Mouse (Mus musculus): Measurements from ENCODE around the gene Sema4a. TPM values are rescaled to one million over a fixed set of nuclear protein-coding genes. Genes with fewer than 3 reads are reported as not detected.

Sema4a gene
- total and polyA plus RNA-seq, 3 experiments, result 33.5 to 45.3 TPM; not detected in 1

DNA sequence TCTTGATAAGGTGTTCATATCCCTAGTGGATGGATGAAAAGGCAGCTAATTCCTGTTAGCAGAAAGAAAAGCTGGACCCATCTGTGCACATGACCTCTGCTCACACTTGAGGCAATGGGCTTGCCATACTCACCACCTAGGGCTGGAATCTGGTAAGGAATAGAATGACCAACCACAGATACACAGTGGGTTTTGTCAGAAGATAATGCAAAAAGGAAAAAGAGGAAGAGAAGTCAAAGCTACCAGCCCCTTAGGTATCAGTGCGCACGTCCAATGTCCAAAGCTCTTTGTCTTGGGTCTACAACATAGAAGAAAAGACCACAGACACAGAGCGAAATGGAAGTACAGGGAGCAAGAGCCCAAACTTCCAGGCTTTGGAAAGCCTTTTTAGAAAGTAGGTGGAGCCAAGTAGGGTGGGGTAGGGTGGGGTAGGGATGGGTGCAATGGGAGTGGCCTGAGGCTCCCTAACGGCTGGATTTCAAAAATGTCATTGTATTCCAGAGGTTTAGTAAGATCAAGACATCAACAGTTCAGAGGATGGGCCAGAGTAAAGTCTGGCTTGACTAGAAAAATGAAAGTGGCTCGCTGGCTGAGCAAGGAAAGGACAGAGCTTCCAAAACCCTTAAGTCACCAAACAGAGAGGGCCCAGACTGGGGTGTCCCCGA is 40.5 kb upstream of the Sema4a start (continued):
- TF ChIP-seq MEF2A (IDR thresholded peaks at IDR 0.05; ENCODE audit: extremely low read depth, insufficient replicate concordance, low read depth, low read length, poor library complexity, severe bottlenecking), result no peak
- TF ChIP-seq NELFE (IDR thresholded peaks at IDR 0.05; ENCODE audit: low read depth, low read length), result peak; percentile 57
- no peak for TF ChIP-seq JUND (IDR thresholded peaks at IDR 0.05; ENCODE audit: low read depth, low read length)
- no peak for TF ChIP-seq CHD1 (IDR thresholded peaks at IDR 0.05; ENCODE audit: low read depth, low read length)
- TF ChIP-seq ZNF384 (IDR thresholded peaks at IDR 0.05; ENCODE audit: low read depth, low read length), result no peak
- TF ChIP-seq CHD2 (IDR thresholded peaks at IDR 0.05; ENCODE audit: low read length), result no peak
- TF ChIP-seq USF1 (IDR thresholded peaks at IDR 0.05; ENCODE audit: low read depth, low read length), result no peak
- no peak; the same call in none of the 2 replicates for TF ChIP-seq TAL1 (IDR thresholded peaks at IDR 0.05; ENCODE audit: low read length)
- no peak for TF ChIP-seq ZC3H11A (IDR thresholded peaks at IDR 0.05; ENCODE audit: low read depth, low read length)
- no peak for TF ChIP-seq MAX (IDR thresholded peaks at IDR 0.05; ENCODE audit: low read length)
- TF ChIP-seq MAFK (IDR thresholded peaks at IDR 0.05; ENCODE audit: borderline replicate concordance, low read depth, low read length), result no peak
- no peak for TF ChIP-seq SMC3 (IDR thresholded peaks at IDR 0.05; ENCODE audit: low read depth, low read length)
- TF ChIP-seq EP300 (IDR thresholded peaks at IDR 0.05; ENCODE audit: low read depth in 1 of 2, low read length in 2 of 2), result peak; percentile 55 to 80
- peak; percentile 77 for TF ChIP-seq GATA1 (IDR thresholded peaks at IDR 0.05; ENCODE audit: low read depth, low read length)
- peak; percentile 57; the same call in 1 of the 2 replicates for TF ChIP-seq MXI1 (IDR thresholded peaks at IDR 0.05; ENCODE audit: low read depth, low read length)
- no peak for TF ChIP-seq GABPA (IDR thresholded peaks at IDR 0.05; ENCODE audit: low read depth, low read length)
- no peak for TF ChIP-seq RAD21 (IDR thresholded peaks at IDR 0.05; ENCODE audit: low read depth, low read length)
- TF ChIP-seq BHLHE40 (IDR thresholded peaks at IDR 0.05; ENCODE audit: borderline replicate concordance, low read depth, low read length), result no peak

- Histone ChIP-seq H3K27me3 (ENCODE audit: control insufficient read depth in 1 of 2, insufficient read depth in 2 of 2, low read length in 2 of 2) (no peaks in the 10 kb centered on the region), H3K4me1 (ENCODE audit: control insufficient read depth in 1 of 2, insufficient read depth in 2 of 2, low read length in 2 of 2) (peaks cover 19 to 47% of the 10 kb centered on the region in 2 experiments), H3K9ac (ENCODE audit: control insufficient read depth, low read depth, low read length, poor library complexity, severe bottlenecking) (peak overlapping the region; percentile 76), H3K79me2 (ENCODE audit: control insufficient read depth, insufficient read depth, low read length, poor library complexity) (peaks cover 42% of the 10 kb centered on the region), H3K36me3 (ENCODE audit: control insufficient read depth in 1 of 2, insufficient read depth in 2 of 2, low read length in 2 of 2) (peaks cover 2 to 44% of the 10 kb centered on the region in 2 experiments; a peak in 3 of 4 replicates), H3K9me3 (replicated peaks; ENCODE audit: insufficient read depth, low read length) (no peaks in the 10 kb centered on the region), H3K27ac (ENCODE audit: control insufficient read depth, low read depth, low read length) (peak overlapping the region; percentile 95), H3K4me3 (ENCODE audit: control insufficient read depth in 1 of 2, insufficient read depth in 1 of 2, low read depth in 2 of 2, low read length in 2 of 2) (peak overlapping the region; percentile 82 to 88)
- TF ChIP-seq SIN3A (IDR thresholded peaks at IDR 0.05; ENCODE audit: low read length) (0 out of 2 replicates have a peak, but pooled peaks have one; percentile 8), E2F4 (IDR thresholded peaks at IDR 0.05; ENCODE audit: borderline replicate concordance, low read depth, low read length) (no peak)
- DNase-seq (ENCODE audit: low read depth, low spot score), result no peak
These were observed 39.8 kb upstream of the Sema4a start for GRCm38 (mm10) chr3:88500655-88501365.

All from MEL (cell line).